Mouse (Mus musculus): ENCODE data around the gene Cdc42bpb.

GRCm38 (mm10) chr12:111317694-111318093 is 59.8 kb downstream of the Cdc42bpb start:
- TF ChIP-seq CTCF (conservative IDR thresholded peaks at IDR 0.05; ENCODE audit: insufficient read depth, insufficient read length, low read depth, low read length) (no peak), POLR2A (IDR thresholded peaks at IDR 0.05; ENCODE audit: low read depth, low read length) (no peak)
